10 mouse cellular contexts compared by ENCODE assay signal in genomic region chr8:81751159-81751558, GRCm38 (mm10).
"Had no signal": no experiment of that assay in that cellular context is flagged by ENCODE, and none has a peak within 500 bp of the region (broad histone marks: within the 10 kb centered on the region; RNA-seq: fewer than 3 reads in every experiment).

No protein-coding gene starts in this region.

- DNase-seq: kidney, adult 11 months; kidney, adult 9 months; kidney, postnatal 36 days; liver, embryonic 13.5 days; liver, postnatal 0 days; lung, postnatal 14 days; midbrain, embryonic 14.5 days; right cerebral cortex, adult 18-20 months; right cerebral cortex, postnatal 25 days; thymus, postnatal 36 days had no signal

- ATAC-seq: liver, postnatal 0 days had no signal
